Mouse (Mus musculus) limb, embryonic 14.5 days (tissue): ENCODE data around the gene Gpr6. TPM values are rescaled to one million over a fixed set of nuclear protein-coding genes. Genes with fewer than 3 reads are reported as not detected.

ENCODE experiments used
- ATAC-seq: fragments of 200-750 bp; cut with Nextera tagmentation; 2 replicates; pipeline ENCODE4 v1.8.0; 2017; ENCODE audit warnings: low read depth, moderate number of reproducible peaks, moderate TSS enrichment; ENCODE audit not compliant: low FRiP score
- DNase-seq: peaks from one replicate; pipeline ENCODE4 v3.0.0-alpha.2; 2015; ENCODE audit warnings: low spot score
- H3K27ac ChIP-seq: fragments of 300-500 bp; sonication (generic); replicated peaks from 2 replicates; pipeline ENCODE4 v1.5.1; 2014; ENCODE audit warnings: low read depth, mild to moderate bottlenecking, low read length, moderate library complexity, mixed read lengths
- H3K27me3 ChIP-seq: fragments of 300-500 bp; sonication (generic); 2 replicates; pipeline ENCODE4 v1.6.1; 2014; ENCODE audit warnings: low read length, mixed read lengths; ENCODE audit not compliant: control insufficient read depth, insufficient read depth
- H3K36me3 ChIP-seq: fragments of 300-500 bp; sonication (generic); 2 replicates; pipeline ENCODE4 v1.6.1; 2014; ENCODE audit warnings: mild to moderate bottlenecking, low read length, moderate library complexity, mixed read lengths; ENCODE audit not compliant: control insufficient read depth, insufficient read depth
- H3K4me1 ChIP-seq: fragments of 300-500 bp; sonication (generic); 2 replicates; pipeline ENCODE4 v1.6.1; 2014; ENCODE audit warnings: antibody characterized with exemption, low read length, mixed read lengths; ENCODE audit not compliant: control insufficient read depth, insufficient read depth
- H3K4me2 ChIP-seq: fragments of 300-500 bp; sonication (generic); replicated peaks from 2 replicates; pipeline ENCODE4 v1.6.1; 2014; ENCODE audit warnings: low read depth, mild to moderate bottlenecking, low read length, moderate library complexity; ENCODE audit not compliant: severe bottlenecking
- H3K4me3 ChIP-seq: fragments of 300-500 bp; sonication (generic); replicated peaks from 2 replicates; pipeline ENCODE4 v1.5.1; 2014; ENCODE audit warnings: low read length
- H3K9ac ChIP-seq: fragments of 300-500 bp; sonication (generic); 2 replicates; pipeline ENCODE4 v1.6.1; 2014; ENCODE audit warnings: mild to moderate bottlenecking, low read depth, low read length, moderate library complexity; ENCODE audit not compliant: severe bottlenecking
- H3K9me3 ChIP-seq: fragments of 300-500 bp; sonication (generic); 2 replicates; pipeline ENCODE4 v1.6.1; 2016; ENCODE audit warnings: low read length; ENCODE audit not compliant: control insufficient read depth
- POLR2A ChIP-seq: fragments of 200-500 bp; IDR thresholded peaks from 2 replicates; pipeline ENCODE4 v1.8.0; 2012; ENCODE audit warnings: inconsistent platforms, mild to moderate bottlenecking, moderate library complexity, borderline replicate concordance; ENCODE audit not compliant: insufficient read depth, insufficient read length; ENCODE audit errors: extremely low read depth
- WGBS: fragments of 180-500 bp; shearing (Covaris S2); extraction: QIAGEN DNeasy Blood & Tissue Kit; methylation state at CpG from one replicate; pipeline ENCODE4 v1.1.7; 2014; 5-methylcytosine and 5-hydroxymethylcytosine counted together
- polyA plus RNA-seq, 2 experiments: library from polyadenylated mRNA; depleted of rRNA in 1 of 2; stranded (reverse) in 1 of 2; unstranded in 1 of 2; fragments of >200 nt; fragmentation: Nextera tagmentation in 1 of 2; extraction: Ambion mirVana in 1 of 2; gene quantifications; 2 replicates each; pipeline versions ENCODE4 v1.2.1 to v1.2.3; 2012 to 2014

Gpr6 gene
- polyA plus RNA-seq, 2 experiments: not detected

DNA sequence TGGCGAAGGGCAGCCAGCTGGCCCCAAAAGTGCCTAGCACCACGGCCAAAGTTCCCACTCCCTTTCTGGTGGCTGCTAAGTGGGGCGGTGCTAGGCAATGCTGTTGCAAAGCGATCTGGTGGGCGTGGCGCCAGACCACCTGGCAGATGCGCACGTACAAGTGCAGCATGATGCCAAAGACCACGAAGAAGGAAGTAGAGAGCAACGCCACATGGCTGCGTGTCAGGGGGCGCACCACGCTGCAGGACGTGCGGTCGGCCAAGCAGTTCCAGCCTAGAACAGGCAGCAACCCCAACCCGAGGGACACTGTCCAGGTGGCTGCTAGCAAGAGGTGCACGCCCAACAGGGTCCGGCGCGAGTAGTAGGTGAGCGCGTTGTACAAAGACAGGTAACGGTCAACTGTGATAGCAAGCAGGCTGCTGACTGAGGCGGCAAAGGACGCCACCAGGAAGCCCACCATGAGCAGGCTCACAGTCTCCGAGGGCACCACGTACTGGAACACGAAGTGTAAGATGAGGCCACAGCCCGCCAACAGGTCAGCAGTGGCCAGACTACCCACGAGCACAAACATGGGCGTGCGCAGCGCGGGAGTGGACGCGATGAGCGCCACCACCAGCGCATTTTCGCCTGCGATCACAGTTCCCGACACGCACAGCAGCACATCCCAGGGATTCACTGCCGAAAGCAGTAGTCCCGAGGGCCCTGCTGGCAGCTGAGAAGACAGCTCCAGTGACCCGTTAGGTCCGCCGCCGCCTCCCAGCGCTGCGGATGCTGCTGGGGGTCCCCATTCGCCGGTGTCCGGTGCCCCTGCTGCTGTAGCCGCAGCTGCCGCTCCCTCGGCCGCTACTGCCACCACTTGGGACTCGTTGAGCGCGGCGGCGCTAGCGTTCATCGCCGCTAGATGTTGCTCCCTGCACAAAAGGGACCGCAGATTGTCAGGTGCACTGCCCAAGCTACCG, 1.1 kb downstream of the Gpr6 start:
- Histone ChIP-seq H3K36me3 (no peaks in the 10 kb centered on the region), H3K27ac (no peak overlapping the region), H3K9ac (no peak overlapping the region), H3K4me2 (no peak overlapping the region), H3K27me3 (peaks cover 27% of the 10 kb centered on the region), H3K4me3 (no peak overlapping the region), H3K4me1 (no peaks in the 10 kb centered on the region), H3K9me3 (no peaks in the 10 kb centered on the region)
- no peak for ATAC-seq
- TF ChIP-seq POLR2A: no peak
- DNase-seq: no peak
- 5% methylated on average over 66 of the region's 68 CpGs for WGBS

DNA sequence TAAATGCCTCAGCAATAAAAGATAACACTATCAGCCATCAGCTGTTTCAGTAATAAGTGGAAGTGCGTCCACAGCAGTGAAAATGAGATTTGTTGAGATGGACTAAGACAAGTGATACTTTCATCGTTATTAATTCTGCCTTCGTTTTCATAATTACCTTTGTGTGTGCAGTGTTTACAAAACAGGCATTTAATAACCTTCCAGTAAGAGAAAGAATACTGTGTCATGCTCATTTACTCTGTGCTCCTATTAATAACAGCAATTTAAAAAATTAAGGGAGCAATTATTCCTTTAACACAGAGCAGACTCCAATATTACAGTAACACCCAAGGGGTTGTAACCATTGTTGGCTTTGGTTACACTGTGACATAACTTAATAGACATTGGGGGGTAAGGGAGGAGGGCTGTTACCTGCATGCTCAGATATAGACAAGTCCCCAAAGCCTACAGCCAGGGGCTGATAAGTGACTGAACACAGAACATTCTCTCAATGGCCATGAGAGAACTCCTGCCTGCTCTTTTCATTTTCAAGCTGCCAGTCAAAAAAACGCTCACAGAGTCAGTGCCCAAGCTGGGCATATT, 11.7 kb downstream of the Gpr6 start:
- 80% methylated on average over 4 of the region's 4 CpGs for WGBS
- Histone ChIP-seq H3K36me3 (no peaks in the 10 kb centered on the region), H3K9me3 (no peaks in the 10 kb centered on the region), H3K9ac (no peak overlapping the region), H3K4me1 (no peaks in the 10 kb centered on the region), H3K4me3 (no peak overlapping the region), H3K27ac (no peak overlapping the region), H3K4me2 (no peak overlapping the region), H3K27me3 (no peaks in the 10 kb centered on the region)
- ATAC-seq: no peak
- no peak for TF ChIP-seq POLR2A
- no peak for DNase-seq

DNA sequence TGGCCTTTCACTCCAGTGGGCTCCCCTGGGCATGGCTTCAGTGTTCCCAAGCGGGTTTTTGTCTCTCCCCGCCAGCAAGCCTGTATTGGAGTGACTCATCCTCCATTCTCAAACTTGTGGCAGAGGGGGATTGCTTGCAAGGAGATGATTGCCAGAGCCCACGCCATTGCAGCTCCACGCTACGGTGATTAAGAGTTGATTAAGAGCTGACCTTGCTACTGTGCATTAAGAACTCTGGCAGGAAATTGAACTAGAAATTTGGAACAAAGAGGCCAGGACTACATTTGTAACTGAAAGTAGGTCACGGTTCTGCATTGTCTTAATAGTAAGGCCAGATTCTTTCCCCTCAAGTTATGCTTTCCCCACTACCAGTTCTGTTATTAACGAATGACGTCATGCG, 16.5 kb downstream of the Gpr6 start:
- no peak for TF ChIP-seq POLR2A
- DNase-seq (no peak), ATAC-seq (no peak)

DNA sequence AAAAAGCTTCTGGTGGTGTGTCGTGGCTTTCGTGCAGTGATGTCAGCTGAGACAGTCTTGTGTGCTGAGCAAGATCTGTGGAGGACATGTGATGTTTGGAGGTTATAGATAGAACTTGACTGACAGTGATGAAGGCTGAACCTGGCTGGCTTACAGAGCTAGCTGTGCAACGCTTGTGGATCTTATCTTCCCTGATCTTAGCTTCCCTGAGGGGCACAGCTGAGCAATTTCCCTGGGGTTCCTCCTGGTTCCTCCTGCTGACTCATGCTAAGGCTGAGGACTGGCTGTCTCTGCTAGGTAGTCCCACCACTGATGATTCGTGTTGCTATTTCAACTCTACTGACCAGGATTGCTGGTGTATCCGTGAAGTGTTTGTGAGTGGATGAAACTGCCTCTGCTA, 18.1 kb downstream of the Gpr6 start:
- no peak overlapping the region for H3K27ac ChIP-seq
- H3K4me1 ChIP-seq: no peaks in the 10 kb centered on the region
- H3K36me3 ChIP-seq: no peaks in the 10 kb centered on the region
- H3K4me3 ChIP-seq: no peak overlapping the region
- no peaks in the 10 kb centered on the region for H3K27me3 ChIP-seq
- 80% methylated on average over 5 of the region's 5 CpGs for WGBS
- DNase-seq: no peak
- no peak overlapping the region for H3K4me2 ChIP-seq
- no peak for TF ChIP-seq POLR2A
- no peak overlapping the region for H3K9ac ChIP-seq
- H3K9me3 ChIP-seq: no peaks in the 10 kb centered on the region
- ATAC-seq: no peak

More for the DNA sequence above, 16.5 kb downstream of the Gpr6 start:
- 76% methylated on average over 9 of the region's 9 CpGs for WGBS
- H3K9ac ChIP-seq: no peak overlapping the region
- H3K36me3 ChIP-seq: no peaks in the 10 kb centered on the region
- no peaks in the 10 kb centered on the region for H3K4me1 ChIP-seq
- no peak overlapping the region for H3K27ac ChIP-seq
- no peaks in the 10 kb centered on the region for H3K9me3 ChIP-seq
- H3K27me3 ChIP-seq: no peaks in the 10 kb centered on the region
- H3K4me2 ChIP-seq: no peak overlapping the region
- no peak overlapping the region for H3K4me3 ChIP-seq

DNA sequence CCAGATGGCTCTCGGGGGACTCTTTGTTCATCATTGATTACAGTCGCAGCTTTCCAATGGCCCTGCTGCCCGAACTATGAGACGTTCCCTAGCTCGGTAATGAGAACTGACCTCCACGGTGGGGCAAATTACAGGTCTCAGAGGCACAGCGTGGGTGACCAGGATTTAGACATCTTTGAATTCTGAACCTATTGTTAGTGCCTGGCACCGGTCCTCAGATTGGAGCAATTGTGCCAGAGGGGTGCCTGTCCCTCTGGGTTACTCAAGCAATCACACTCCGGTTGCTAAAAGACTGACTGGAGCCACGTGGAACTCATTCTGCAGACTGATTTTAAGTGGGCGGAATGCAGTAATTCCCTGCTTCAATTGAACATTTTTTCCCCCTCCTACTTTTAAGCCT, 29.8 kb downstream of the Gpr6 start:
- no peak for TF ChIP-seq POLR2A
- H3K9ac ChIP-seq: no peak overlapping the region
- no peak overlapping the region for H3K4me3 ChIP-seq
- no peaks in the 10 kb centered on the region for H3K27me3 ChIP-seq
- H3K4me1 ChIP-seq: no peaks in the 10 kb centered on the region
- no peaks in the 10 kb centered on the region for H3K9me3 ChIP-seq
- no peaks in the 10 kb centered on the region for H3K36me3 ChIP-seq
- ATAC-seq (no peak), DNase-seq (no peak)
- H3K27ac ChIP-seq: no peak overlapping the region
- H3K4me2 ChIP-seq: no peak overlapping the region
- 57% methylated on average over 11 of the region's 11 CpGs for WGBS
